Mouse (Mus musculus) hematopoietic stem cell, adult 5-6 weeks (primary cell): ENCODE data around the gene Mllt3. TPM values are rescaled to one million over a fixed set of nuclear protein-coding genes. Genes with fewer than 3 reads are reported as not detected.

ENCODE experiments used
- ATAC-seq, 2 experiments: fragments of 125-278 bp in 1 of 2; replicated peaks in 1 of 2; 2 replicates each; pipeline ENCODE4 v1.8.0; 2016 to 2017; ENCODE audit warnings: inconsistent platforms in 2 of 2, mild to moderate bottlenecking in 2 of 2, moderate number of reproducible peaks in 2 of 2, low read depth in 1 of 2, moderate TSS enrichment in 1 of 2; ENCODE audit not compliant: low FRiP score in 2 of 2, poor library complexity in 2 of 2, severe bottlenecking in 2 of 2, insufficient read depth in 1 of 2, low TSS enrichment in 1 of 2
- total RNA-seq: library from RNA; stranded (forward); fragments of 172-1452, 232-1000 nt; gene quantifications from 2 replicates; pipeline ENCODE4 v1.2.3, GENCODE M21; 2017

Gene Mllt3
- total RNA-seq, 1 experiment from 2014 or later = 77.6 TPM

DNA sequence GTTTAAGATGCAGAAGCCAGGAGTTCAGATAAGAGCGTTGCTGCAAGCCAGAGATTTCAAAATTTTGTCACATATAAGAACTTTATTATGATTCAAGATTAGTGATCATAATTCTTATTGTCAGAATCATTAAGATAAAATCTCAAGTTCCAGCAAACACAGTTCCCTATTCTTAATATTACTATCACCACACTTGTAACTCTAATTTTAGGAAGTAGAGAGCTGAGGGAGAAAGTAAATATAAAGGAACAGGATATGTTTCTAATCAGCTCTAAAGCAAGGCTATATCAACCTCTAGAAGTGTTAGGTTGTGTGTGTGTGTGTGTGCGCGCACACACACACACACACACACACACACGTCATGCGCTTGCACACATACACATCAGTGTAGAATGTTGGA, 170.0 kb downstream of the Mllt3 start:
- ATAC-seq = peak in 1 of 2 experiments; percentile 33; a peak in 1 of 4 replicates

DNA sequence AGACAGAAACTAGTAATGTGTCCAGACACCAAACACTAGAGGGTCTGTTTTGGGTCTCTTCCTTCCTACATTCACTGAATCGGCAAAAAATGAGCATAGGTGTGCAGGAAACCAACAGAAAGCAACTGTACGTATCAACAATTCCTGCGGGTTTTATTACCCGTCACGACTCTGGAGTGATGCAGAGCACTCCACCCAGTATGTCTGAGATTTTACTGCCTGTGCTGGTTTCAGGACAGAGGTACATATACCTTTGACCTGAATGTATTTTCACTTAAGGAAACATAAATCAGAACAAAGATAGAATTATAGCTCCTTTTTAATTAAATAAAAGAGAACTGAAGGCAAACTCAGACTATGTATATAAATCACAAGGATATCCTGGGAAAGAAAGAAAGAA, 172.4 kb downstream of the Mllt3 start:
- ATAC-seq = no peak

DNA sequence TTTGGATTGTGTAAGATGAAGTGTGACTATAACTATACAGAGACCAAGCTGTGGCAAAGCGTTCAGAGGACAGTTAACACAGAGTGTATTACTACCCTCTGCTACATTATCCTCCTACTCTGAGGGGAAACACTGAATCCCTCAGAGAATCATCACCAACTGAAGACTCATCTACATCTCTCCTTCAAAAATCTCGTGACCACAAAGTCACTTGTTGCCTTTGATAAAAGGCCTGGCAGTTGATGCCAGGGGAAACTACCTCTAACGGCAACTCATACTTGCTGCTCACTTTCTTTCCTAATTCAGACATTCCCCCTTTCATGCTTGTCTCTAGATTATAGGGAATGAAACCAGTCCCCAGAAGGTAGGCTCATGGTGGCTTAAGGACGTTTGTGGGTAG, 174.0 kb downstream of the Mllt3 start:
- ATAC-seq = no peak

DNA sequence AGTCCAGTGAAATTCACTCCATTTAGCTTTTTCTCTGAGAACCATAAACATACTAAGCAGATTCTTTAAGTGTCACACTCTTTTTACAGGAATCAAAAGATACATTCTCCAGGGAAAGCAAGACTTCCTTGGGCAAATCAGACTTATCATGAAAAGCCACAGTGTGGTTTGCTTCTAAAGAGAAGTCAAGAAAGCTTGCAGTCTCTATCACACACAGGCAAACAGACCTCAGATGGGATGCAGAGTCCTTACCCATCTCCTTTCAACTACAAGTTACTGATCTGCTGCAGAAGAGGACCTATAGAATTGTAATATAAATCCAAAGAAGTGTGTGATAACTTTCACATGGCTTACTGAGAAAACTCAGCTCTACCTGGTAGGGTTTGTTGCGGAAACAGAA, 175.2 kb downstream of the Mllt3 start:
- no peak for ATAC-seq

DNA sequence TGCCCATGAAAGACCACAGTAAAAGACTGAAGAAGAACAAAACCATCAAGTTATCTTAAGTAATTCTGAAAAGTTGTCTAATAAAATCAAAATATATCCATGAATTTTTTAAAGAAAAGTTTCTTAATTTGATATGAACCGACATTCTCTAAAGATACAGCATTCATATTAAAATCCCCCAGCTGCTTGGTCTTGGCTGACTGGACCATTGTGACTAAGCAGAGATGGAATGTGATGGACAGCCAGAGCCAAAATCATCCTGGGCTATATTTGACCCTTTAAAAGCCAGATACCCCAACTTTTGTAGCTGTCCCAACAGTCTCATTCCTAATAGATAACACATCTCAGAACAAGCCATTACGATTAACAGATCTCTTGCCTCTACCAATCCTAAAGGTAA, 180.7 kb downstream of the Mllt3 start:
- ATAC-seq = no peak

DNA sequence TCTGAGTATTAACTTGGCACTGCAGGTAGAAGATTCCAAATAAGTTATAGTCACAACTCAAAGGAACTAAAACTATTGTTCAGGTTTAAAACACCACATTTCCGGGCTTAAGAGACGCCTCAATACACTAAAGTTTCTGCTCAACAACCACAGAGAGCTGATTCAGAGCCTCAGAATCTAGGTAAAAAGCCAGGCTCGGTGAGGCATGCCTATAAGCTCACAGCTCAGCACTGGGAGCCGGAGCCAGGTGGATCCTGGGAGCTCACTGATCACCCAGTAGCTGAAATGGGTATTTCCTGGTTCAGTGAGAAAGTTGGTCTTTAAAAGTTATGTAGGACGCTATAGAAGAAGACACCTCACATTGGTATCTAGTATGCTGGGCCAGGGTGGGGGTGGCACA, 183.1 kb downstream of the Mllt3 start:
- no peak for ATAC-seq

DNA sequence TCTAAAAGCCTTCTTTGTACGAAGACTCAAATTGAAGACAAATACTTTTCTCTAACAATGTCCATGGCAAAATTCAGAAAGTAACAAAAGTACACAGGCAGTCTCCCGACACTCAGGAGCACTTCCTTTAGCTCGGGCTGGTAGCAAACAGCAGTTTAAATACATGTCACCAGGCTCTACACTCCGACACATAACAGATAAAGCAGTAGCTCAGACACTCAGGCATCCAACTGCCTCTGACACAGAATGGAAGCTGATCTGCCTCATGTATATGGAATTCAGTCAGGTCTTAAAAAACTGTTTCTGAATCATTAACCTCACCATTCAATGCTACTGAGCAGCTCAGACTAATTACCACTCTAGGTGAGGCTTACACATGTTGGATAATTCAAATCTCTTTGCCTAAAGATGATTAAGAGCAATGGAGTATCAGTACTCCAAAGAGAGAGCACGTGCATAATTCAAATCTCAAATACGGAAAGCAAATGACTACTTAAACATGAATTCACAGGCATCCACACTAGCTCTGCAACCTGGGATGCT, 188.4 kb downstream of the Mllt3 start:
- ATAC-seq = no peak

DNA sequence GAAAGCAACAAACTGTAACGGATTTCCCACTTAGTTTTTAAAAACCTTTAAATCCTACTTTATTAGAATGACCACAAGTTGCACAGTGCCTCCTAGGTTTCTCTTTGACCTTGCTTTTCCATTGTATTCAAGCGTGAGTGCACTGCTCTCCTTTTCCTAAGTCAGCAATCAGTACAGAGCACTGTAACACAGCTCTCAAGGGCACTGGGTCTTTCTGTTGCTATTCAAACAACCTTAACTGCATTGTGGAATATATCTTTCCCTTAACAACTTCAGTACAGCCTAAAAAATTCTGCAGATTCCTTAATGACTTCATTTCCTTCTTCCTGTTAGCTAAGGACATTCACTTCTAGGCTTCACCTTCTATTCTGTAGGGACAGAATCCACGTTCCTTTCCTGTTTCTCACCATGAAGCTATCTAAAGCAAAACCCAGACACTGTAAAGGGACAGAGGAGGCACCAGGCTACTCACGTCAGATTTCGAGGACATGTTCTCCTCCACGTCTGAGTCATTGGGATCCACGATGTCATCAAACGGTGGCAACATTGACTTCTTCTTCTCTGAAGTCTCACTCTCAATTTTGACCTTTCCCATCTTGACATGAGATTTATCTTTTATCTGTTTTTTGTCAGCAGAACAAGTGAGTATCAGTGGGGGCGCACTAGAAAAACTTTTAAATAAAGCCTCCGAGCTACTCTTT, 192.8 kb downstream of the Mllt3 start:
- ATAC-seq = no peak

DNA sequence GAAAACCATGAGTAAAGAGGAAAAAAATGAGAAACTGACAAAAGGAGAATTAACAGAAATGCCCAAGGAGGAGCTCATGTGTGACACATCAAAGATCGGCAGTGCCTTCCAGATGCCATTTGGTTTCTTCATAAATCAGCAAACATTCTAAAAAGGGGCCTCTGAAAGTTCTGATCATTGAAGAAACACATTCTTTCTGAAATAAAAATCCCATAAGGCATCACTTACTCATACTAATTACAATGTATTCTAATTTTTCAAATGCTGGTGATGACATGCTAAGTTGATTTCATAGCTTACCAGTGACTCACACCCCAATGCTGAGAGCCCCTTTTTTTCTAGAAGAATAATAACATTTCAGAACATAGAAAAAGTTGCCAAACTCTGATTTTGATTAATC, 194.4 kb downstream of the Mllt3 start:
- no peak for ATAC-seq

DNA sequence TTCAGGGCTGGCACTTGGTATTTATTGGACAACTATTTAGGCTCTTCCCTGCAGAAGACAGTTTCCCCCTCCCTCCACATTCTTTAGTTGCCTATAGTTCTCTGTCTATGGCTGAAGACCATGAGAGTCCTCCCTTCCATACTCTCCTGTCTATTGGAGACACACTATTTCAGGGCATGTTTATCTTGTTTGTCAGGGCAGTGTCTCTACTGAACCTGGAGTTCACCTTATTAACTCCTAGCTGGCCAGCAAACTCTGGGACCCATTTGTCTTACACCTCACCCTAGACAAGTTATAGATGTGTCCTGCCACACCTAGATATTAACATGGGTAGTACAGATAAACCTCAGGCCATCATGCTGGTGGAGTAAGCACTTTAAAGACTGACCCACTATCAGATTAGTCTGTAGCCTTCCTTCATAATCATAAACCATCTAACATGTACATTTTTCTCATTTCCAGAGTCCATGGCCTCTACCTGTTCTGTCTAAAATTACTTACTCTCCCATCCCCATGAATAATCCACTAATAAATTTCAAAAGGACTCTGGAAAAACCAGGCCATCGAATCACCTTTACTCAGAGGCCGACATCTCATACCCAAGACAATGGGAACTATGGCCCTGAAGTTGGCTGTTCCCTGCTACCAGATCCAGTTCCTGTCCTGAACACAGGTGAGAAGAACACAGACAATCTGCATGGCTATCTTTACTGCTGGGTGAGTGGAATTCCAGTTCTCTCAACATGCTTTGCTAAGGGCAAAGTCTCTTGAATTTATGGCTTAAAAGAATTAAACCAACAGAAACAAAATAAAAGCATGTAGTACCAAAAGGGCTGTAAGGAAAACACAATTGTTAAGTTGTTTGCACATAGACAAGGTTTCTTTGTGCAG, 195.4 kb downstream of the Mllt3 start:
- ATAC-seq = no peak

DNA sequence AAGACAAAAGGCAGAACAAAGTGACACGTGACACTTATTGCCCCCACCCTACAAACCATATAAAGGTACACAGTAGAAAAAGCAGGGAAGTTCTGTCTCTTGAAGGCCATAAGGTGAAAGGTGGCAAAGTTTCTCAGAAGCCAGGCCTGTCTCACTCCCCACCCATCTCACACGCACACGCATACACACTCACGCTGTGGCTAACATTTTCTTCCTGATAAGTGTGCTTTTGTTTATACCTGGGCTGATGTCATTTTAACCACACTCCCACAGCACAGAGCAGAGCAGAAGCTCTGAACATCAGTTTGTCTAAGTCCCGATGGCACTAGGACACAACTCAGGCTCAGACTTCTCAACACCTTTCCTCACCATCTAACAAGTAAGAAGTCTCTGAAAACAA, 196.9 kb downstream of the Mllt3 start:
- no peak for ATAC-seq

DNA sequence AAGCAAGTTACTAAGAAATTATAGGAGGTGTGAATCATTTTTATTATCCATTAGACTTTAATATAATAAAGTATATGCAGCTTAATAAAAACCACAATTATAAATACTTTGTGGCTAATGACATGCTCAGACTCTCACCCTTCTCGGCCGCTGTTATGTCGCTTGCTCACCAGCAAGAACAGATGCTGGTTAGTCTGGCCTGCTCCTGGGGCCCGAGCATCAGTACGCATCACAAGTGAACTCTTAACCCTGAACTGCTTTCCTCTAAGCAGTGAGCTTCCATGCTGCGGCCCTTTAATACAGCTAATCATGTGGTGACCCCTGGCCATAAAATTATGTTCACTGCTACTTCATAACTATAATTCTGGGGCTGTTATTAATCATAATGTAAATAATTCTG, 198.0 kb downstream of the Mllt3 start:
- no peak for ATAC-seq

DNA sequence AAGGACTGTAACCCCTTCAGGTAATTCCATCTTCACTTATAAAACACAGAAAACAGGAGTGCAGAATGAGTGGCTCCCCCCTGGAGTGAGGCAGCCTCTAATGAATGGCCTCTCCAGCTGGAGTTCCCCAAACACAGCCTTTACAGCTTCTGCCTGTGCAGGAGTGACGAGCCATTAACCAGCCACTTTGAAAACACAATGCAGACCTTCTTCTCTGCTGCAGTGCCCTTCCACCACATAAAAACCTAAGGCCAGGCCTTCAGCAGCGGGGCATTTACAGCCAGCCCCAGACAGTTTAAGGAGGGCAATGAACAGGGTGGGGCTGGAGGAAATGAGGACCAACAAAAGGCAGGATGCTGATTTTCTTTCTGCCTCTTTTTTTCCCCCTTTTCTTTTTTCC, 198.9 kb downstream of the Mllt3 start:
- no peak for ATAC-seq

DNA sequence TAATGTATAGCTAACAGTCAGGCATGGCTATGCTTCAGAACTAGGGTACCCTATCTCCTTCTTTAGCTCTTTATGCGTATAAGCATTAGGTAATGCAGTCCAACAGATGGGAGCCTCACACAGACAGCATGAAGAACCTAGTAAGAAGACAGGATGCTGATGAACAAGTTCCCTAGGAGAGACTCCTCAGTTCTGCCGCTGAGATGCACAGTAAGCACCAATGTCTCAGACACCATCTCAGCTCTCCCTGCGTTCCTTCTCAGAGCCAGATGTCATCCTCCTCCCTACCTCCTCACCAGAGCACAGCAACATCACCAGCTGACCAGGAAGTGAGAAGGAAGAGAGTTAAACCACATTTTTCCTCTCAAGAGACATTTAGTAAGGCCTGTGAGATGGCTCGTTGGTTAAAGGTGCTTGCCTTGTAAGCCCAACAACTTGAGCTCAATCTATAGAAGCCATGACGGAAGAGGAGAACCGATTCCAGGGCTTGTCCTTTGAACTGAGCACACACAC, 202.3 kb downstream of the Mllt3 start:
- peak; percentile 58 to 70 for ATAC-seq

DNA sequence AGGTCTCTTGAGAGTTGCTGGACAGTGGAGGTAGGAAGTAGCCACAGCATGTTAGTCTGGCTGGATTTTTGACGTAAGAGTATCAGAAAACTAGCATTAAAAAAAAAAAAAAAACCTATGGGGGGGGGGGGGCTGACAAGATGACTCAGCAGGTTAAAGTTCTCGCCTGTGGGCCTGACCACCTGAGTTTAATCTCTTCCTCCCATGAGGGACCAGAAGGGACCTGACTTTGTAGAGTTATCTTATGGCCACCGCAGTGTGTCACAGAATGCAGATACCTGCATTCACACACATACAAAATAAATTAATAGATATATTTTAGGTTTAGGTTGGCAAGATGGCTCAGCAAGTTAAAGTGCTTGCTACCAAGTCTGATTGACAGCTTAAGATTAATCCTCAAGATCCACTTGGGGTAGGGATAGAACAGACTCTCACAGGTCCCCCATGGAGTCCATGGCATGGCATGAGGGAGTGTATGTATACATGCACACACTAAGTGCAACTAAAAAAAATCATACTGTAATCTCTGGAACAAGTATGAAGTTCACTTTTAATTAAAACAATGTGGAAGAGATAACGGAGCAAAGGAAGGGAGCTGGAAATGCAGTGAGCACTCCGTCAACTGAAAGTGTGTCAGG, 203.6 kb downstream of the Mllt3 start:
- ATAC-seq = no peak

DNA sequence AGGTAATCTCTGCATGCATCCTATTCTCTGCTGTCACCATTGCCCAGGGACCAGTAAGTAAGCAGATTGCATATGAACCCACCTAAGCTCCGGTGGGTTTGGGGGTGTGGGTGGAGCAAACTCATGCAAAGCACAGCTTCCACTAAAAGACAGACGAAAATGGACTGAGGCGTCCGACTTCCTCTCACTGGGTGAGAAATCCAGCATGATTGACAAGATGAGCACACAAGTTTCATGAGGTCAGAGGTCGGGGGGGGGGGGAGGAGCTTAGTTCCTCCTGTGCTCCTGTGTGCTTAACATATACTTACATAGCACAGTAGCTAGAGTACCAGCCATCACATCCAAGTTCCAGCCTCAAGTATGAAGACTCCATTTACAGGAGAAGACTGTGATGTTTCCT, 206.8 kb downstream of the Mllt3 start:
- no peak for ATAC-seq

DNA sequence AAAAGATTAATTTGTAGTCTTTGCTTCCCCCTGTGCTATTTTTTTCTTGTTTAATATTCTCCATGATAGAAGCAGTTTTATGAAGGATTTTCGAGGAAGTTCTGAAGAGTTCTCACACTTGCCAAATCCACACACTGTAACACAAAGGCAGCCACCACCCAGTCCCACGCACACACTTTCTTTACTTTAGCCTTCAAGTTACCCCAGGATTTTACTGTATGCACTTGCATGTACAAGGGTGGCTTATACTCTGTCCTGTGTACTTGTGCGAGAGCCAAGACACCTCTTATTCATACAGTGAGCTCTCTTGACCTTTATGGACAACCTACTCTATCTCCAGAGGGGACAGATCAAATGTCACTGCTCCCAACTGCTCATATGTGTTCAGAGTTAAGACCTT, 209.5 kb downstream of the Mllt3 start:
- ATAC-seq = peak; percentile 32 to 39; a peak in 3 of 4 replicates

DNA sequence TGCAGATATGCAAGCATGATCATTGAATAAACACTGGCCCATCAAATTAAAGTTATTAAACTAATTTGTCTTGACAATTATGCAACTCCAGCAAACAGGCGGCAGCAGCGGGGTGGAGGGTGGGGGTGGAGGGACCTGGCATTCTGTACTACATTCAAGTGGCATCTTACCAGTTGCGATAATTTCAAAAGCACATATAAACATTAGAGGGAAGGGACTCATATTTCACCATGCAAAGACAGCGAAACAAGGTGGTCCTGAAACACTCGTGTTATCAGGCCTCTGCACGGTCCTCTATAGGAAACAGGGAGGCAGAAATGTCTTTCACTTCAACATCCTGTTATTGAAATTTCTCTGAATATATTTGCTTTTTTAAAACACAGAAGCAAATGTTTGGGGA, 210.0 kb downstream of the Mllt3 start:
- ATAC-seq = peak; percentile 49 to 58; a peak in 3 of 4 replicates
